Mouse (Mus musculus): ENCODE results near the gene Spata46.

Gene Spata46

DNA sequence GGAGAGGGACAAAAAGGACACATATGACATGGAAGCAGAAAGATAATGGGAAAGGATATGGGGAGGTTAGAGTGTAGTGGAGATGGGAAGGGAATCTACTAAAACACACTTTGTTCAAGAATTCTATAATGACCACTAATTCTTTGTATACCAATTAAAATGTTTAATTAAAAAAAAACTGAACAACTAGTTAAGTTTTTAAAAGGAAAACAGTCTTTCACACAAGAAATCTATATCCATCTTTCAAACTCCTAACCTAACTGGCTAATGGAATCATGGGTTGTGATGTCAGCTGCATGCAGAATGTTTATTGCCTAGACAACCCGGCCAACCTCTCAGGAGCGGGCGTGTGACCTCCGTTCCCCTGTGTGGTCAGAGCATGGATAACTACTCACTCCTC, at the start of gene Spata46:
Gene Spata46, plus strand, starts transcription at position 301 of the 400 bp plus-strand sequence.
- DNase-seq (ENCODE audit: low spot score in 2 of 2) = no peak

DNA sequence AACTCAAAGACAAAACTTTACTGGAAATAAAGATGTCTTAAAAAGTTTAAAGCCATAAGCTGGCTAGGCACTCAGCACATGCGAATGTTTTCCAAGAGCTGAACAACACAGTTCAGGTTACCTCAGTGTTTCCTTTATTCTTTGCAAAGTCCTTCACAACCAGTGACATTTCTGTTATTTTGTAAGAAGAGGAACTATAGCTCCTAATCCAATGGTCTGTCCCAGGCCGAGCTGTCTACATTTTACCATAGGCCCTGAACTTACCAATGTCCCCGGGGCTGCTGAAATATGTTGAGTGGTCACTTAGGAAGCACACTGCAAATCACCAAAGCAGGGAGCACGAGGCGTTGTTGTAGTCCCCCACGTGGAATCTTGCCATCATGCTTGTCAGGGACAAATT, 38.3 kb upstream of the Spata46 start:
- no peak for DNase-seq (ENCODE audit: low spot score in 2 of 2)

DNA sequence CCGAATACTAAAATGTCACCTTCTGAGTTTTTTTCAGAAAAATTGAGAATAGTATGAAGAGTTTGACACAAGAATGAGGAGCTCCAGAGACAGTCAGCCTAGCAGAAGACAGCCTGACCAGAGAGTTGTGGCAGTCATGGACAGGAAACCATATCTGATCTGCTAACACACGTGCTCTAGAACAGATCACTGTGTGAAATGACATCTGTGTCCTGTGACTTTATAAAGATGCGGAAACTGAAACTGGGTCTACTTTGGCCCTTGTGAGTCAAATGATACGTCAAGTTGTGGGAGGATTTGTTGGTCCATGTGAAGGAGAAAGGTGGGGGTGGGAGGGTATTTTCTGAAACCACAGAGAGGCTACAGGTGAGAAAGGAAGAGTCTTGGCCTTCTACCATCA, 37.9 kb upstream of the Spata46 start:
- DNase-seq (ENCODE audit: low spot score in 2 of 2) = peak; percentile 61 to 78

GRCm38 (mm10) chr1:170273252-170273651, 35.4 kb upstream of the Spata46 start:
- peak; percentile 31 to 57 for DNase-seq (ENCODE audit: low spot score in 2 of 2)

GRCm38 (mm10) chr1:170277016-170277415, 31.6 kb upstream of the Spata46 start, which contains the start of gene Sh2d1b1:
Gene Sh2d1b1 (plus strand): TSS chr1:170277320.
- DNase-seq (ENCODE audit: low spot score in 2 of 2) = peak; percentile 62 to 80

- no peak for DNase-seq (ENCODE audit: low spot score in 2 of 2)
These were observed 26.0 kb upstream of the Spata46 start for GRCm38 (mm10) chr1:170282415-170283129.

DNA sequence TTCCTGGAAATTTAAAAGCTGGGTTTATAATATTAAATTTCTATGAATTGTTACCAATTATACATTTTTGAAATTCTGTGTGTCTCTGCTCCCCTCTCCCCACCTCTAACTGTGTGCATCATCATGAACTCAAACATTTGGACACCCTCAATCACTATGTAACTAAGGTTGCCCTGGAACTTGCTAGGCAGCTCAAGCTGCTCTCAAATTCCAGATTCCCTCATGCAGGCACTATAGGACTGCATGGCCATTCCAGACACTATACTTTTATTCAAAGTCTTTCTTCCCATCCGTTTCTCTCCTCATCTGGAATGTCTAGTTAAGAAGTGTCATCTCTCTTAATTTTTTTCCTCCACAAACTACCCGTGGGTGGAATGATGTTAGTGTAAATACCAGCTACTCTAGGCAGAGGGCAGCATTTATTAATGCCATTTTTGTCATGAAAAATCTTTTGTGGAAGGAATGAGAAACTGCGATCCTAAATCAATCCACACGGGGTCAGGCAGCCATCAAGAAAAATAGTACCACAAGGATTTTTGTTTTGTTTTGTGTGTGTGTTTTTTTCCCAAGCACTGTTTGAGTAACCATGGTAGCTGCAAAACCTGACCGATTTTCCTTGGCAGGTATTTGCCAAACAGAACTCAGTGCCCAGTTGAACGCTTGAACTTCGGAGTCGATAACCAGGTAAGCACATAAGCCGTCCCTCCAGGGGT, 16.2 kb upstream of the Spata46 start:
- DNase-seq (ENCODE audit: low spot score in 2 of 2) = peak; percentile 20 to 35

DNA sequence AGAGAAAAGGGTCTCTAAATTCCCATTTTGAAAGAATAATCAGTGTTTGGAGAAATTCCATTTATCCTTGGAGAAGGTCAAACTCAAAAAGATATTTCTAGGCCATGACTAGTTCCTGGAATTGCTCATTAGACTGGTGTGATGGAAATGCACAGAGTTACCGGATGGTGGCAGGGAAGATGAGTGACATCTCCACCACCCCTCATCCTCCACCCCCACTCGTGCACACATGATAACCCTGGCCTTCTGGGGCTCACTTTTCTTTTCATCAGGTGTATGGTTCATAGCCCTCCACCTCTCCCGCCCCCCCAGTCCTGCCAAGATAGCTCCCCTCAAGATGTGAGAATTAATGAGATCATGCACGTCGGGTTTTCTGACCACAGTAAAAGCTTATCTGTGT, 15.3 kb upstream of the Spata46 start:
- no peak for DNase-seq (ENCODE audit: low spot score in 2 of 2)

- no peak for DNase-seq (ENCODE audit: low spot score in 2 of 2)
These were observed 13.6 kb upstream of the Spata46 start for GRCm38 (mm10) chr1:170294786-170295570.

- DNase-seq (ENCODE audit: low spot score in 2 of 2) = no peak
These were observed 9.1 kb upstream of the Spata46 start for GRCm38 (mm10) chr1:170299496-170299895.

DNA sequence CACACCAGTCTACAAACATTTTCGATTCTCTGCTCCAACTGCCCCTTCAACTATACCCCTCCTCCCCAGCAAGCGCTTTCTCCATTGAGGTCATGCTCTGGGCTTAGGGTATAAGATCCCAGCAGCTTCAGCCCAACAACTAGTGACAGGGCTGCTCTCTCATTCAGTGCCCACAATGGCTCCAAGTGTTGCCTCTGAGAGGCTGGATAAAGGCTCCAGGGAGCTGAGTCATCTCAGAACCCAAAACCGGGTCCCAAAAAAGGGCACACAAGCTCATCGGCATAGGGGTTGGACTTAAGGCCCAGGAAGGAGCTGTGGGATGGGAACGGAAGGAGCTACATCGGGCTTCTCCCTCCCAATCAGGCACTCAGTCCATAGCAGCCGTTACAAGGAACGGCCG, 6.9 kb upstream of the Spata46 start:
- no peak for DNase-seq (ENCODE audit: low spot score in 2 of 2)

GRCm38 (mm10) chr1:170302456-170302855, 6.1 kb upstream of the Spata46 start:
- DNase-seq (ENCODE audit: low spot score in 2 of 2) = no peak

DNA sequence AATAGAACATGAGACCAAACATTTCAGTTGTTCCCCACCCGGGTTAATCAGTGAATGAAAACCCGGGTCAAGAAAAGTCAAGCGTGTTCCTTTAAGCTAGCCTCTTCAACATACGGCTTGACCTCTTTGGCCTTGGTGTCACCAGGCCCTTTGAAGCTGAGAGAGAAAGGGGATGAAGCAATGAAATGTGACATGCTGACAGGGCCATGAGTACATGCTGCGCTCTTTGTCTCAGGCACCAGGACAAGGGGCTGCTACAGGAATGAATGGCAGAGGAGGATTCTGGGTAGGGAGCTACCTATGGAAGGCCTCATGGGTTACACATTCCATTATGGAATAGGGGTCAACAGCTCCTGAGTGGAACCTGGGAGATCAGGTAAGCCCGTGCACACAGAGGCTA, 5.5 kb upstream of the Spata46 start:
- no peak for DNase-seq (ENCODE audit: low spot score in 2 of 2)

GRCm38 (mm10) chr1:170305002-170305401, 3.6 kb upstream of the Spata46 start:
- no peak for DNase-seq (ENCODE audit: low spot score in 2 of 2)

- no peak for DNase-seq (ENCODE audit: low spot score in 2 of 2)
These were observed 2.4 kb upstream of the Spata46 start, which contains the start of gene Gm7694 for GRCm38 (mm10) chr1:170306232-170306631. Gene Gm7694 (minus strand): TSS chr1:170306332.

GRCm38 (mm10) chr1:170311431-170311830, 2.8 kb downstream of the Spata46 start:
- DNase-seq (ENCODE audit: low spot score in 2 of 2) = no peak

- no peak for DNase-seq (ENCODE audit: low spot score in 2 of 2)
These were observed 13.4 kb downstream of the Spata46 start for GRCm38 (mm10) chr1:170322046-170322445.

DNA sequence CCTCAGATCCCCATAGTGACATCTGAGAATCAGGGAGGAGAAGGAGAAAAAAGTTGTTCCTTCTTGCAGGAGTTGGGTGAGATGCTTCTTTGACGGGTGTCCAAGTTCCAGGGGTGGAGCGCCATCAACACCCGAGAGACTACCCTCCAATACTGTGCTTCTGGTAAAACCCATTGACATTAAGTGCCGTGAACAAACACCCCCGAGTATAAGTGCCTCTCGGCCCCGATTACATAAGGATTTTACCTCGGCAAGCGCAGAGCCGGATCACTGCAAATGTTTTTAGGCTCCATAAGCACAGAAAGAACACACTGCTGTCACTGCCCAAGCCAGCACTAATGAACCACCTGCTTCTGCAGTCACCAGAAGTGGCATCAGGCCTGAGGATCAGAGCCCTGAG, 14.4 kb downstream of the Spata46 start:
- DNase-seq (ENCODE audit: low spot score in 2 of 2) = no peak

DNA sequence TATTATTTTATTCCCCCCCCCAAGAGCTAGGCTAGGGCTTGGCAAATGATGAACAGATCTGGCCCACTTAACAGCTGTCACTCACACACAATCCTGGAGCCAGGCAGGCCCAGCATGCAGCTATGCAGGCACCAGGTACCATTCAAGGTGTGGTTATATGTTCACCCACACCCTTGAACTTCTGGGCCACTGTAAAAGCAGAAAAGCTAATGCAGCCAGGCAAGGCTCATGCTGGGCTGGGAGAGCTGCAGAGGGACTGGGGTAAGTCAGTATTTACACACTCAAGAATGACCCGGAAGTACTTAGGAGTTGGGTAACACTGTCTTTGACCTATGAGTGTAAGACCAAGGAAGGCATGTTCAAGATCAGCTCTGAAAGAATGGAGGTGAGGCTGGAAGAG, 15.7 kb downstream of the Spata46 start:
- DNase-seq (ENCODE audit: low spot score in 2 of 2) = no peak

GRCm38 (mm10) chr1:170325277-170325676, 16.7 kb downstream of the Spata46 start:
- DNase-seq (ENCODE audit: low spot score in 2 of 2) = no peak

DNA sequence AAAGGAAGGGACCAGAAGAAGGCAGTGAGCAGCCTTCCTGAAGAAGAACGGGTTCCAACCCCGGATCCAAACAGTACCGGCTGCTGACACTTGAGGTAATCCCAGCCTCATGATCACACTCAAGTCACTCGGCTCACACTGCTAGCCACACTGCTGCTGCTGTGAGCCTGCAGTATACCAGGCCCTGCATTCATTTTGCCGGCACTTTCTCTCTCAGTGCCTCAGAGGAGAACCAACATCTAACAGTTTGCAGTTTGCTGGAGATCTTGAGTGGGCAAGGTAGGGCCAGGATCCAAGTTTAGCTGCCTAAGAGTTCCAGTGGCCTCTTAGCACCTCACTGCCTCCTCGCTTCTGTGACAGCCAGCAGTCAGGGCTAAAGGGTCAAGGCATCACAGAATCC, 23.3 kb downstream of the Spata46 start:
- DNase-seq (ENCODE audit: low spot score in 2 of 2) = no peak

DNA sequence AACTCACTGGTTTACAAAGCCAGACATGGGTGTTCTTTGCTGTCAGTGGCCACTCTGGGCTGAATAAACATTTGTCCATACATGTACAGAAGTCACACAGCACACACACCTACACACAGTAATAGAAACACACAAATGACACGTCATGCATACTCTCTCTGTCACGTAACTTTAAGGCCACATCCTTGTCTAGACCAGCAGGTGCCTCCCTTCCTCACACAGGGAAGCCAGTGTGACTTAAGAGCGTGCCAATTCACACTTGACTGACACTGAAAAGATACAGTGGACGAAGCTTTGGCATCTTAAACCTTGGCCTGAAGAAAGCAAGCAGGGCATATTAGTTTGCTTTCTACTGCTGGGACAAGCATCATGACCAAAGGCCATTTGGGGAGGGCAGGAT, 24.2 kb downstream of the Spata46 start:
- DNase-seq (ENCODE audit: low spot score in 2 of 2) = no peak

All from natural killer cell, adult 2 months (primary cell).